Mouse (Mus musculus) lung, postnatal 4 days (tissue): ENCODE results near the gene Dnajc11.
A peak's percentile ranks its signal among the peaks of the same experiment; 100 is the strongest.

Source experiments
- DNase-seq, 2 experiments: peaks; one replicate each; pipeline ENCODE4 v3.0.0; 2021

Dnajc11 gene

GRCm38 (mm10) chr4:151986650-151987049 is 53.2 kb downstream of the Dnajc11 start:
- DNase-seq = no peak

- DNase-seq = no peak
These were observed 54.5 kb downstream of the Dnajc11 start for GRCm38 (mm10) chr4:151988014-151988341.

GRCm38 (mm10) chr4:151988342-151989109 is 55.0 kb downstream of the Dnajc11 start, which contains the start of gene Thap3:
Thap3 (minus strand) TSS chr4:151988997.
- DNase-seq = peak; percentile 89

- no peak for DNase-seq
These were observed 55.6 kb downstream of the Dnajc11 start for GRCm38 (mm10) chr4:151989110-151989488.

GRCm38 (mm10) chr4:151992091-151992490 is 58.6 kb downstream of the Dnajc11 start:
- DNase-seq = no peak

- no peak for DNase-seq
These were observed 59.5 kb downstream of the Dnajc11 start for GRCm38 (mm10) chr4:151993035-151993434.

- peak; percentile 56 to 60 for DNase-seq
These were observed 61.0 kb downstream of the Dnajc11 start for GRCm38 (mm10) chr4:151994228-151995171.

- DNase-seq = peak in 1 of 2 experiments; percentile 65
These were observed 62.1 kb downstream of the Dnajc11 start for GRCm38 (mm10) chr4:151995371-151996172.

- peak; percentile 99 for DNase-seq
These were observed 62.9 kb downstream of the Dnajc11 start, which contains the start of gene Phf13 for GRCm38 (mm10) chr4:151996173-151996950. Phf13 (minus strand) TSS chr4:151996258.

GRCm38 (mm10) chr4:151996951-151997222 is 63.4 kb downstream of the Dnajc11 start:
- no peak for DNase-seq

- DNase-seq = no peak
These were observed 64.2 kb downstream of the Dnajc11 start for GRCm38 (mm10) chr4:151997701-151998100.

GRCm38 (mm10) chr4:151999481-151999880 is 66.0 kb downstream of the Dnajc11 start:
- no peak for DNase-seq

- DNase-seq = peak; percentile 70 to 81
These were observed 67.4 kb downstream of the Dnajc11 start for GRCm38 (mm10) chr4:152000906-152001305.

GRCm38 (mm10) chr4:152001335-152001734 is 67.8 kb downstream of the Dnajc11 start:
- no peak for DNase-seq

GRCm38 (mm10) chr4:152002063-152002462 is 68.6 kb downstream of the Dnajc11 start:
- DNase-seq = no peak

- no peak for DNase-seq
These were observed 72.6 kb downstream of the Dnajc11 start for GRCm38 (mm10) chr4:152006137-152006536.

GRCm38 (mm10) chr4:152006812-152007211 is 73.3 kb downstream of the Dnajc11 start:
- DNase-seq = no peak

GRCm38 (mm10) chr4:152007481-152008147 is 74.1 kb downstream of the Dnajc11 start:
- DNase-seq = peak; percentile 66 to 79

- peak in 1 of 2 experiments; percentile 36 for DNase-seq
These were observed 74.6 kb downstream of the Dnajc11 start for GRCm38 (mm10) chr4:152008148-152008500.

- DNase-seq = peak; percentile 96 to 98
These were observed 75.2 kb downstream of the Dnajc11 start, which contains the start of gene Klhl21 for GRCm38 (mm10) chr4:152008622-152009075. Klhl21 (plus strand) TSS chr4:152008803.
